Mouse (Mus musculus) midbrain, embryonic 13.5 days (tissue): ENCODE measurements around the gene Nmrk2. TPM values are rescaled to one million over a fixed set of nuclear protein-coding genes. Genes with fewer than 3 reads are reported as not detected.
"Not testable (repeated sequence)": the region's sequence is repeated elsewhere in the genome, so short reads cannot be mapped to it uniquely, and the experiment has no call there.

Experiments used
- ATAC-seq: fragments of 200-750 bp; cut with Nextera tagmentation; 2 replicates; pipeline ENCODE4 v1.8.0; 2017; ENCODE audit warnings: mild to moderate bottlenecking, moderate TSS enrichment, moderate library complexity
- H3K27ac ChIP-seq: fragments of 300-500 bp; sonication (generic); 2 replicates; pipeline ENCODE4 v1.5.1; 2015; ENCODE audit warnings: inconsistent platforms, mild to moderate bottlenecking, moderate library complexity
- H3K27me3 ChIP-seq: fragments of 300-500 bp; sonication (generic); 2 replicates; pipeline ENCODE4 v1.6.1; 2015; ENCODE audit warnings: mild to moderate bottlenecking, inconsistent platforms
- H3K36me3 ChIP-seq: fragments of 300-500 bp; sonication (generic); 2 replicates; pipeline ENCODE4 v1.6.1; 2015; ENCODE audit warnings: mild to moderate bottlenecking, inconsistent platforms
- H3K4me1 ChIP-seq: fragments of 300-500 bp; sonication (generic); replicated peaks from 2 replicates; pipeline ENCODE4 v1.6.1; 2015; ENCODE audit warnings: inconsistent platforms
- H3K4me2 ChIP-seq: fragments of 300-500 bp; sonication (generic); replicated peaks from 2 replicates; pipeline ENCODE4 v1.6.1; 2015; ENCODE audit warnings: moderate library complexity, mild to moderate bottlenecking, inconsistent platforms
- H3K4me3 ChIP-seq: fragments of 300-500 bp; sonication (generic); replicated peaks from 2 replicates; pipeline ENCODE4 v1.5.1; 2015; ENCODE audit warnings: mild to moderate bottlenecking, inconsistent platforms
- H3K9ac ChIP-seq: fragments of 300-500 bp; sonication (generic); replicated peaks from 2 replicates; pipeline ENCODE4 v1.6.1; 2015; ENCODE audit warnings: mild to moderate bottlenecking, inconsistent platforms
- H3K9me3 ChIP-seq: fragments of 300-500 bp; sonication (generic); 2 replicates; pipeline ENCODE4 v1.6.1; 2016; ENCODE audit warnings: mild to moderate bottlenecking, inconsistent platforms
- WGBS: fragments of 180-500 bp; shearing (Covaris S2); methylation state at CpG from one replicate; pipeline ENCODE4 v1.1.7; 2015; 5-methylcytosine and 5-hydroxymethylcytosine counted together
- polyA plus RNA-seq: library from polyadenylated mRNA; unstranded; fragments of >200 nt; fragmentation: Nextera tagmentation; extraction: Ambion mirVana; gene quantifications from 2 replicates; pipeline ENCODE4 v1.2.1, GENCODE M21; 2015

Gene Nmrk2
- polyA plus RNA-seq, 1 experiment from 2014 or later: 0.16 TPM

- peak overlapping the region; percentile 7; the same call in 1 of the 2 replicates for H3K4me2 ChIP-seq
- H3K4me3 ChIP-seq, H3K27ac ChIP-seq, H3K27me3 ChIP-seq, H3K9me3 ChIP-seq, ATAC-seq, H3K36me3 ChIP-seq: not testable (repeated sequence)
- 0 out of 2 replicates have a peak overlapping the region, but pooled peaks have one; percentile 5 for H3K9ac ChIP-seq
- 47% methylated on average over 7 of the region's 14 CpGs for WGBS
- peaks cover 49% of the 10 kb centered on the region for H3K4me1 ChIP-seq
Measured at GRCm38 (mm10) chr10:81169411-81169900, 32.4 kb downstream of the Nmrk2 start.

GRCm38 (mm10) chr10:81168521-81169244 is 33.2 kb downstream of the Nmrk2 start:
- peak overlapping the region; percentile 67 for H3K4me2 ChIP-seq
- peaks cover 15% of the 10 kb centered on the region for H3K36me3 ChIP-seq
- H3K4me3 ChIP-seq: peak overlapping the region; percentile 95
- no peaks in the 10 kb centered on the region for H3K9me3 ChIP-seq
- H3K4me1 ChIP-seq: peaks cover 41% of the 10 kb centered on the region
- H3K9ac ChIP-seq: peak overlapping the region; percentile 63
- WGBS: 7% methylated on average over 29 of the region's 29 CpGs
- peak overlapping the region; percentile 68 for H3K27ac ChIP-seq
- ATAC-seq: peak; percentile 43; the same call in 1 of the 2 replicates
- H3K27me3 ChIP-seq: no peaks in the 10 kb centered on the region

GRCm38 (mm10) chr10:81168087-81168431 is 33.8 kb downstream of the Nmrk2 start:
- 7% methylated on average over 5 of the region's 5 CpGs for WGBS
- ATAC-seq: peak; percentile 65
- Histone ChIP-seq H3K4me2 (peak overlapping the region; percentile 67), H3K4me3 (peak overlapping the region; percentile 95), H3K36me3 (peaks cover 20% of the 10 kb centered on the region), H3K27ac (peak overlapping the region; percentile 68), H3K9me3 (no peaks in the 10 kb centered on the region), H3K9ac (peak overlapping the region; percentile 63), H3K27me3 (no peaks in the 10 kb centered on the region), H3K4me1 (peaks cover 35% of the 10 kb centered on the region)

GRCm38 (mm10) chr10:81167200-81168086 is 34.4 kb downstream of the Nmrk2 start, which contains the start of gene Pias4:
TSS of gene Pias4 (minus strand) at chr10:81167923.
- peak; percentile 88 for ATAC-seq
- Histone ChIP-seq H3K9ac (peak within 1 kb of the TSS; percentile 87), H3K4me2 (peak within 1 kb of the TSS; percentile 95), H3K27ac (peak within 1 kb of the TSS; percentile 68), H3K27me3 (no peaks in the 10 kb centered on the region), H3K9me3 (no peaks in the 10 kb centered on the region), H3K4me3 (peak within 1 kb of the TSS; percentile 95), H3K4me1 (peaks cover 34% of the 10 kb centered on the region), H3K36me3 (peaks cover 23% of the 10 kb centered on the region)
- WGBS: under 1% methylated on average over 64 of the region's 64 CpGs

GRCm38 (mm10) chr10:81165118-81165517 is 36.7 kb downstream of the Nmrk2 start:
- WGBS: 91% methylated on average over 8 of the region's 8 CpGs
- peaks cover 45% of the 10 kb centered on the region for H3K4me1 ChIP-seq

GRCm38 (mm10) chr10:81162318-81162652 is 39.6 kb downstream of the Nmrk2 start:
- Histone ChIP-seq H3K36me3 (peaks cover 70% of the 10 kb centered on the region), H3K9ac (no peak overlapping the region), H3K27ac (no peak overlapping the region), H3K9me3 (no peaks in the 10 kb centered on the region), H3K4me3 (no peak overlapping the region), H3K4me2 (no peak overlapping the region), H3K4me1 (peaks cover 34% of the 10 kb centered on the region), H3K27me3 (no peaks in the 10 kb centered on the region)
- ATAC-seq: no peak
- 85% methylated on average over 2 of the region's 2 CpGs for WGBS

More at GRCm38 (mm10) chr10:81165118-81165517, 36.7 kb downstream of the Nmrk2 start:
- H3K9ac ChIP-seq: 0 out of 2 replicates have a peak overlapping the region, but pooled peaks have one; percentile 21
- no peak overlapping the region for H3K27ac ChIP-seq
- H3K4me2 ChIP-seq: no peak overlapping the region
- no peak for ATAC-seq
- no peaks in the 10 kb centered on the region for H3K27me3 ChIP-seq
- H3K9me3 ChIP-seq: no peaks in the 10 kb centered on the region
- H3K36me3 ChIP-seq: peaks cover 47% of the 10 kb centered on the region
- no peak overlapping the region for H3K4me3 ChIP-seq

- Histone ChIP-seq H3K9me3 (no peaks in the 10 kb centered on the region), H3K27ac (no peak overlapping the region), H3K4me3 (no peak overlapping the region), H3K4me1 (peaks cover 29% of the 10 kb centered on the region), H3K9ac (no peak overlapping the region), H3K4me2 (no peak overlapping the region), H3K36me3 (peaks cover 75% of the 10 kb centered on the region), H3K27me3 (no peaks in the 10 kb centered on the region)
- ATAC-seq: no peak
- 94% methylated on average over 8 of the region's 8 CpGs for WGBS
Measured at GRCm38 (mm10) chr10:81161602-81162317, 40.1 kb downstream of the Nmrk2 start.

- no peak overlapping the region for H3K9ac ChIP-seq
Measured at GRCm38 (mm10) chr10:81154736-81155135, 47.1 kb downstream of the Nmrk2 start.

GRCm38 (mm10) chr10:81154313-81154712 is 47.5 kb downstream of the Nmrk2 start:
- Histone ChIP-seq H3K9ac (no peak overlapping the region), H3K27ac (no peak overlapping the region), H3K4me1 (no peaks in the 10 kb centered on the region), H3K4me2 (no peak overlapping the region), H3K4me3 (no peak overlapping the region), H3K9me3 (no peaks in the 10 kb centered on the region), H3K36me3 (peaks cover 81% of the 10 kb centered on the region), H3K27me3 (no peaks in the 10 kb centered on the region)
- 97% methylated on average over 12 of the region's 12 CpGs for WGBS
- ATAC-seq: no peak

More at GRCm38 (mm10) chr10:81154736-81155135, 47.1 kb downstream of the Nmrk2 start:
- Histone ChIP-seq H3K36me3 (peaks cover 78% of the 10 kb centered on the region), H3K27ac (no peak overlapping the region), H3K4me3 (no peak overlapping the region), H3K4me1 (no peaks in the 10 kb centered on the region), H3K27me3 (no peaks in the 10 kb centered on the region), H3K4me2 (no peak overlapping the region), H3K9me3 (no peaks in the 10 kb centered on the region)
- WGBS: 84% methylated on average over 6 of the region's 6 CpGs
- ATAC-seq: no peak

- H3K4me2 ChIP-seq: no peak overlapping the region
- H3K36me3 ChIP-seq: peaks cover 83% of the 10 kb centered on the region
- no peak overlapping the region for H3K9ac ChIP-seq
- no peaks in the 10 kb centered on the region for H3K9me3 ChIP-seq
- H3K4me3 ChIP-seq: no peak overlapping the region
- no peaks in the 10 kb centered on the region for H3K27me3 ChIP-seq
- ATAC-seq: no peak
- no peaks in the 10 kb centered on the region for H3K4me1 ChIP-seq
- 83% methylated on average over 12 of the region's 12 CpGs for WGBS
- H3K27ac ChIP-seq: 0 out of 2 replicates have a peak overlapping the region, but pooled peaks have one; percentile 19
Measured at GRCm38 (mm10) chr10:81152609-81153008, 49.2 kb downstream of the Nmrk2 start.

- Histone ChIP-seq H3K9ac (no peak overlapping the region), H3K4me1 (no peaks in the 10 kb centered on the region), H3K36me3 (peaks cover 83% of the 10 kb centered on the region), H3K4me3 (no peak overlapping the region), H3K27ac (no peak overlapping the region), H3K27me3 (no peaks in the 10 kb centered on the region), H3K4me2 (no peak overlapping the region), H3K9me3 (no peaks in the 10 kb centered on the region)
- 73% methylated on average over 6 of the region's 6 CpGs for WGBS
- no peak for ATAC-seq
Measured at GRCm38 (mm10) chr10:81151261-81151660, 50.6 kb downstream of the Nmrk2 start.
